Mouse (Mus musculus) hematopoietic stem cell, adult 5-6 weeks (primary cell): ENCODE measurements around the gene Cnot4. TPM values are rescaled to one million over a fixed set of nuclear protein-coding genes. Genes with fewer than 3 reads are reported as not detected.
A peak's percentile ranks its signal among the peaks of the same experiment; 100 is the strongest.

ENCODE experiments used
- ATAC-seq, 2 experiments: fragments of 125-278 bp in 1 of 2; replicated peaks in 1 of 2; 2 replicates each; pipeline ENCODE4 v1.8.0; 2016 to 2017; ENCODE audit warnings: inconsistent platforms in 2 of 2, mild to moderate bottlenecking in 2 of 2, moderate number of reproducible peaks in 2 of 2, low read depth in 1 of 2, moderate TSS enrichment in 1 of 2; ENCODE audit not compliant: low FRiP score in 2 of 2, poor library complexity in 2 of 2, severe bottlenecking in 2 of 2, insufficient read depth in 1 of 2, low TSS enrichment in 1 of 2
- total RNA-seq: library from RNA; stranded (forward); fragments of 172-1452, 232-1000 nt; gene quantifications from 2 replicates; pipeline ENCODE4 v1.2.3, GENCODE M21; 2017

Gene Cnot4
- total RNA-seq, 1 experiment from 2014 or later: 31.8 TPM

GRCm38 (mm10) chr6:34987085-34987645, 146.4 kb downstream of the Cnot4 start:
- peak in 1 of 2 experiments; percentile 32; a peak in 2 of 4 replicates for ATAC-seq

DNA sequence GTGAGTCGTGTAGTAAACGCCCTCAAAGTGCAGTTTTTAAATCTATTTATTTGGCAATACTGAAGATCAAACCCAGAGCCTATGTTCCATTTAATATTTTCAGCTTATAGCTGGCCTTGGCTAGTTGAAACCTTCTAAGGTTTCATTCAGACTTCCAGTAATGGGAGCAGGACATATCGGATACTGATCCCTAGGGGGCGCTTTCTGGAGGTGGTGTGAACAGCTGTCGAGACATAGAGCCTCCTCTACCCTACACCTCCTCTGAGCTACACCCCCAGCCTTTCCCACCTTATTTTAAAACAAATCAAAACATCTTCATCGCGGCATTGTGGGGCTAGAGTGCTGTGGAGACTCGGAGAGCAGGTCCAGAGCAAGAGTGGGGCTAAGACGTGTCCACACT, 152.9 kb downstream of the Cnot4 start:
- no peak for ATAC-seq

DNA sequence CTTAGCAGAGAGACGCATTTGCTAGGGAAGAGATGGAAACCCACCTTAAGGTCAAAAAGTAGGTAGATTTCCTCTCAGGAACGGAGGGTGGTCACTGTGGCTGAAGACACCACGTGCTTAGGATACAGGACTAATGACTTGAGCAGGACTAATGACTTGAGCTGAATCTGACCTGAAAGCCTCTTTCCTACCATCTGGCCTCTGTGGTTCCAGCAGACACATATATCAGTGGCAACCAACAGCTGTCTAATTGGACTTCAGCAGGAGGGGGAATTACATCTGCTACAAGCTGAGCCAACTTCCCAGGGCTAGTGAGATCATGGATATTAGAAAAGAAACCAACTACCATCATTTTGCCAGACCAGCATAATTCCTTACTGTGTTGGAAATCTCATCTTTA, 154.2 kb downstream of the Cnot4 start:
- ATAC-seq: no peak

Other genes with a start within 250 kb of the Cnot4 start
- 18.3 and 35.6 TPM in 2 replicates for gene Wdr91, start 222.8 kb downstream of the Cnot4 start, total RNA-seq
- not detected in 2 replicates for gene Stra8, start 213.6 kb downstream of the Cnot4 start, total RNA-seq
- gene Slc23a4, start 145.3 kb downstream of the Cnot4 start, total RNA-seq: 0.35 and 1.4 TPM in 2 replicates
- gene Nup205, start 43.7 kb upstream of the Cnot4 start, total RNA-seq: 65.5 and 75.0 TPM in 2 replicates
- gene Slc13a4, start 174.4 kb upstream of the Cnot4 start, total RNA-seq: not detected in 2 replicates
- not detected in 2 replicates for gene Fam180a, start 192.4 kb upstream of the Cnot4 start, total RNA-seq